ENCODE assay signal across 18 mouse cellular contexts in genomic region chr14:78710647-78711046, GRCm38 (mm10).
"Had no signal": no experiment of that assay in that cellular context is flagged by ENCODE, and none has a peak within 500 bp of the region (broad histone marks: within the 10 kb centered on the region; RNA-seq: fewer than 3 reads in every experiment).

No protein-coding gene starts in this region.

- ATAC-seq: midbrain, embryonic 16.5 days had no signal

- H3K4me3 ChIP-seq: midbrain, embryonic 10.5 days; midbrain, embryonic 12.5 days; myocyte; neural tube, embryonic 13.5 days; neural tube, embryonic 15.5 days had no signal

- H3K36me3 ChIP-seq: midbrain, embryonic 10.5 days; midbrain, embryonic 12.5 days; neural tube, embryonic 13.5 days; neural tube, embryonic 15.5 days had no signal

- H3K4me2 ChIP-seq: lung, embryonic 14.5 days; midbrain, embryonic 12.5 days; neural tube, embryonic 13.5 days; neural tube, embryonic 15.5 days had no signal

- H3K27me3 ChIP-seq: midbrain, embryonic 12.5 days; neural tube, embryonic 13.5 days; neural tube, embryonic 15.5 days had no signal

- H3K9me3 ChIP-seq: midbrain, embryonic 10.5 days; midbrain, embryonic 12.5 days; neural tube, embryonic 13.5 days; neural tube, embryonic 15.5 days had no signal

- DNase-seq: lung, embryonic 14.5 days; lung, postnatal 10 days; lung, postnatal 4 days; midbrain, embryonic 14.5 days; retina, postnatal 1 day; right cerebral cortex, adult 18-20 months; right cerebral cortex, postnatal 25 days; right cerebral cortex, postnatal 4 days; spleen, adult 18-20 months; thymus, adult 18-20 months; thymus, postnatal 14 days; thymus, postnatal 36 days had no signal

- H3K4me1 ChIP-seq: neural tube, embryonic 13.5 days had no signal

- H3K9ac ChIP-seq: lung, embryonic 14.5 days; midbrain, embryonic 12.5 days; neural tube, embryonic 13.5 days; neural tube, embryonic 15.5 days had no signal

- H3K27ac ChIP-seq: midbrain, embryonic 10.5 days; midbrain, embryonic 12.5 days; neural tube, embryonic 13.5 days; neural tube, embryonic 15.5 days had no signal
